Mouse (Mus musculus) 416B (cell line): ENCODE results near the gene Cpeb1.
A peak's percentile ranks its signal among the peaks of the same experiment; 100 is the strongest.

Experiments
- DNase-seq: peaks from one replicate; pipeline ENCODE4 v3.0.0; 2011; ENCODE audit warnings: low read depth

The Cpeb1 gene

DNA sequence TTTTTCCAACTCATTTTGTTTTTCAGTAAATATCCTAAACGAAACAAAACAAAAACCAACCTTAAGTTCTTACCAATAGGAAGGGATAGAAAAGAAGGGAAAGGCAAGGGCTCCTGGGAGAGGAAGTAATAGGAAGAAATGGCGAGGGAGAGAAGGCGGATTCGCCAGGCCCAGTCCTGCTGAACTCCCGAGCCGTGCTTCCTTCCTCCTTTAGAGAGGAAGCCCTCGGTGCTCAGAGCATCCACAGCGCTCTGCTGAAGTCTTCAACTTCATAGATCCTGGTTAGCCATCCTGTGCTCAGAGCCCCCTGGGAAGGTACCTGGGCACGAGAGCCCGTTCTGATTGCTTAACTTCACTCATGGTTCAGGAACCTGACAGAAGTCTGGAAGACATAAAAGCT lies 127.6 kb downstream of the Cpeb1 start:
- DNase-seq, result no peak

- no peak for DNase-seq
Observed at GRCm38 (mm10) chr7:81326859-81327258, 128.4 kb downstream of the Cpeb1 start.

- DNase-seq, result peak; percentile 71
Observed at GRCm38 (mm10) chr7:81326043-81326442, 129.2 kb downstream of the Cpeb1 start.

GRCm38 (mm10) chr7:81321776-81322175 lies 133.5 kb downstream of the Cpeb1 start:
- no peak for DNase-seq

- DNase-seq, result peak; percentile 88
Observed at GRCm38 (mm10) chr7:81319749-81320148, 135.5 kb downstream of the Cpeb1 start.

GRCm38 (mm10) chr7:81315583-81315982 lies 139.7 kb downstream of the Cpeb1 start:
- peak; percentile 62 for DNase-seq

DNA sequence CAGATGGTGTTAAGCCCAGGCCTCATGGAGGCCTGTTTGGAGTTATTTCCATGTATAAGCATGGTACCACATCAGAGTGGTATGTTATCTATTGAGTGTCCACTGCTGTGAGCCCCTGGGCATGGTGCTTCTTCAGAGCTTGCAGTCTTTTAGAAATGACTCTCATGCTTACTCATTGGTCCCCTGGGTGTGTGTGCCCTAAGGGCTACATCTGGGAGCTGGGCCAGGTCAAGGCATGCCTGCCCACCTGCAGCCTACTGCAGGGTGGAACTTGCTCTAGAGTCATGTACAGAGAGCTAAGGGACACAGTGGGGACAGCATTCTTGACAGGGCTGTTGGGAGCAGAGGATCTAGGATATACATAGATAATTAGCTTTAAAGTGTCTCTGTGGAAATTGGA lies 143.7 kb downstream of the Cpeb1 start:
- no peak for DNase-seq

DNA sequence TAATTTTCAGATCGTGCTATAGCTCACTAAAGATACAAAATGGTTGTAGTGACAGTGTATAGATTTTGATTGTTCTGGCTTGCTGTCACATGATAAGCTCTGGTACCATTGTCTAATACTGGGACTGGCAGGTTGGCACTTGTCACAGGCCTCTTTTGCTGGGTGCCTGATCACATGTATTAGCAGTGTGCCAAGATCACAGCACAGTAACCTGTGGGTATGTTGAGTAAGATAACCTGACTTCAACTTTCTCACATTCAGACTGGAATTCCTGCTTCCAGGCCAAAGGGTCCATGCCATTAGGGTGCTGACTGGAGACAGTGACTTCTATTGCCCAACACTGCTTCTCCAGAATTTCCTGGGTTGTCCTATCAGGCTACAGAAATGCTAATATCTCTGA lies 144.1 kb downstream of the Cpeb1 start:
- DNase-seq, result no peak

DNA sequence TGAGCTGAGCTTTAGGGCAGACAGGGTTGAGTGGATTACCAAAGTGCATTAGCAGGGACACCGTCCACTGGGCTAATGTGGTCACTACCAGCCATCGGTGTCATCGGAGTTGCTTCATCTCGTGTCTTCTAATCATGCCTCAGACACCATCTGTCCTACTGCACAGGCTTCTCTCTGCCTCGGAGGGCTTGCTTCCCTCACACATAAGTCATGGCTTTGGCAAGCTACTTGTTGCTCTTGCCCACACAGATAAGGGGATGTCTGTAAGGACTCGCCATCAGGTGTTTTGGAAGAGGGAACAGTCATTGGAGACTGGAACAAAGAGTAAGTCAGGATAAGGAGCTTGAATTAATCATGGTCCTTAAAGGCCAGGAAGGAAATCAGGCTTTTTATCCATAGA lies 146.0 kb downstream of the Cpeb1 start:
- DNase-seq, result no peak

- no peak for DNase-seq
Observed at GRCm38 (mm10) chr7:81307735-81308134, 147.5 kb downstream of the Cpeb1 start.

DNA sequence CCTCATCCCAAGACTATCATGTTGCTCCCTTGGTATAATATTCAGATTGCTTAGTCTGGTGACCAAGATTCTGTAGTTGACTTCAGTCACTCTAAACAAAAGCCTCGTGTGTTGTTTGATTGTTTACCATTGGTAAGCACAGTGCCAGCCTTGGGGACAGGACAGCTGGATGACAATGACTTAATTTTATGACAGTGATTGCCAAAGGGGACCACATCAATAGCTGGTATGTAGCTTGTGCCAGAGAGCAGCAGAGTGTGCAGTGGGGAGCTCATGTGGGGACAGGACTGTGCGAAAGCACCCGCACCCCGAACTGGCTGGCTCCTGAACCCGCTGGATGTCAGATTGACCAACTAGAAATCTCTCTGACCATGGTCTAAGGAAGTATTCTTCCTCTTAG lies 150.6 kb downstream of the Cpeb1 start:
- DNase-seq, result no peak

- DNase-seq, result no peak
Observed at GRCm38 (mm10) chr7:81304100-81304499, 151.2 kb downstream of the Cpeb1 start.

GRCm38 (mm10) chr7:81303682-81304081 lies 151.6 kb downstream of the Cpeb1 start:
- peak; percentile 39 for DNase-seq

DNA sequence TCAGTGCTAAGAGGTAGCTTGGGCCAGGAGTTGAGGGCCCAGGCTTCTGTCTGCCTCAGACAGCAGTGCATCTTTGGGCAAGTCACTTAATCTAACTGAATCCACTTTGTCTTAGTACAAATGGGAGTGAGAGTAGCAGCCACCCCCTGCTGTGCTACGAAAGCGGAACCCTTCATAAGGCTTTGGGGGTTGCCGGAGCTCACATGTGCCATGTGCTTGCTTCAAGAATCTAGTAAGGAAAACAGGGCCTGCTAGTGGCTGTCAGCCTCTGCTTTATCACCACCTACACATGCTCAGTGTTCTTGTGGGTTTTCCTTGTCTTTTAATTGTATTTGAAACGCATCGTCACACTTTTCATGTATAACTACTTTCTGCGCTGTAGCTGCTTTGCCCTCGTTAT lies 153.9 kb downstream of the Cpeb1 start:
- DNase-seq, result no peak

GRCm38 (mm10) chr7:81298206-81298605 lies 157.1 kb downstream of the Cpeb1 start:
- DNase-seq, result no peak
